Mouse (Mus musculus) hindbrain, embryonic 10.5 days (tissue): ENCODE data around the gene Krtdap. TPM values are rescaled to one million over a fixed set of nuclear protein-coding genes. Genes with fewer than 3 reads are reported as not detected.

Source experiments
- DNase-seq: peaks from one replicate; pipeline ENCODE4 v3.0.0-alpha.2; 2017; ENCODE audit warnings: low spot score
- H3K27ac ChIP-seq: fragments of 300-500 bp; sonication (generic); 2 replicates; pipeline ENCODE4 v1.5.1; 2016; ENCODE audit warnings: mild to moderate bottlenecking, moderate library complexity
- H3K27me3 ChIP-seq: fragments of 300-500 bp; sonication (generic); 2 replicates; pipeline ENCODE4 v1.6.1; 2016; ENCODE audit warnings: mild to moderate bottlenecking; ENCODE audit not compliant: poor library complexity, insufficient read depth, severe bottlenecking
- H3K36me3 ChIP-seq: fragments of 300-500 bp; sonication (generic); 2 replicates; pipeline ENCODE4 v1.6.1; 2016; ENCODE audit warnings: mild to moderate bottlenecking, moderate library complexity
- H3K4me1 ChIP-seq: fragments of 300-500 bp; sonication (generic); replicated peaks from 2 replicates; pipeline ENCODE4 v1.6.1; 2016; ENCODE audit warnings: mild to moderate bottlenecking
- H3K4me3 ChIP-seq: fragments of 300-500 bp; sonication (generic); 2 replicates; pipeline ENCODE4 v1.5.1; 2016; ENCODE audit warnings: mild to moderate bottlenecking, moderate library complexity
- H3K9me3 ChIP-seq: fragments of 300-500 bp; sonication (generic); 2 replicates; pipeline ENCODE4 v1.6.1; 2016; ENCODE audit warnings: mild to moderate bottlenecking, moderate library complexity
- WGBS: fragments of 180-500 bp; shearing (Covaris S2); methylation state at CpG from one replicate; pipeline ENCODE4 v1.1.7; 2016; 5-methylcytosine and 5-hydroxymethylcytosine counted together
- polyA plus RNA-seq: library from polyadenylated mRNA; unstranded; fragments of >200 nt; fragmentation: Nextera tagmentation; extraction: Ambion mirVana; gene quantifications from 2 replicates; pipeline ENCODE4 v1.2.1, GENCODE M21; 2016

The Krtdap gene
- polyA plus RNA-seq, 1 experiment from 2014 or later: not detected

DNA sequence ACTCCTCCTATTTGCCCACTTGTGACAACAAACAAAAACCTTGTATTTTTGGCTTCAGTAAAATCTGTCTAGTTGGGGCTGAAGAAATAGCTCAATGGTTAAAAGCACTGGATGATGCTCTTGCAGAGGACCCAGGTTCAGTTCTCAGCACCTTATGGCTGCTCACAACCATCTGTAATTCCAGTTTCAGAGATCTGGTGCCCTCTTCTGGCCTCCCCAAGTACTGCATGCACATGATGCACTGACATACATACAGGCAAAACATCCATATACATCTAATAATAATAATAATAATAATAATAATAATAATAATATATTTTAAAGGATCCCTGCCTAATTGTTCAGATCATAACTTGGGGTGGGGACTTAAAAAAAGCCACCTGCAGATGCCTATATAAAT is 13.0 kb downstream of the Krtdap start:
- Histone ChIP-seq H3K36me3 (no peaks in the 10 kb centered on the region), H3K9me3 (peaks cover 16% of the 10 kb centered on the region; the same call in 1 of the 2 replicates), H3K27me3 (no peaks in the 10 kb centered on the region), H3K27ac (no peak overlapping the region), H3K4me3 (no peak overlapping the region), H3K4me1 (no peaks in the 10 kb centered on the region)
- DNase-seq: no peak

GRCm38 (mm10) chr7:30803256-30803655 is 15.6 kb downstream of the Krtdap start:
- no peaks in the 10 kb centered on the region for H3K36me3 ChIP-seq
- no peak overlapping the region for H3K4me3 ChIP-seq
- H3K27me3 ChIP-seq: no peaks in the 10 kb centered on the region
- H3K9me3 ChIP-seq: peaks cover 16% of the 10 kb centered on the region; the same call in 1 of the 2 replicates
- 92% methylated on average over 3 of the region's 3 CpGs for WGBS
- no peak for DNase-seq
- no peak overlapping the region for H3K27ac ChIP-seq
- H3K4me1 ChIP-seq: no peaks in the 10 kb centered on the region

GRCm38 (mm10) chr7:30804026-30804715 is 16.5 kb downstream of the Krtdap start:
- no peak for DNase-seq
- H3K4me1 ChIP-seq: no peaks in the 10 kb centered on the region
- H3K27me3 ChIP-seq: no peaks in the 10 kb centered on the region
- no peak overlapping the region for H3K4me3 ChIP-seq
- H3K36me3 ChIP-seq: no peaks in the 10 kb centered on the region
- peaks cover 12% of the 10 kb centered on the region; the same call in 1 of the 2 replicates for H3K9me3 ChIP-seq
- 83% methylated on average over 9 of the region's 9 CpGs for WGBS
- no peak overlapping the region for H3K27ac ChIP-seq

DNA sequence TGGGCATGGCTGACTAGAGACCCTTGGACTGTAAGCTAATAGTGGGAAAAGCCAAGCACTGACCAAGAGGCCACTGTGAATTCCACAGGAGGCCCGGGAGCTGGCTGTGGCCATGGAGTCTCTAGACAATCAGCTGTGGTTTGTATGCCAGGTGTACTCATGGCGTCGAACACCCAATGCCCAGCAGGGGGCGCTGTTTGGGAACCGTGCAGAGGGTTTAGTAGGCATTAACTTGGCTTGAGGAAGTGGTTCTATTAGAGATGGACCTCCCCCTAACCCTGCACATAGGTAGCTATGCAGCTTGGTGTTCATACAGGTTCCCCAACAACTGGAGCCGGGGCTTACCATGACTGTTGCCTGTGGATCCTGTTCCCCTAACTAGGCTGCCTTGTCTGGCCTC is 18.2 kb downstream of the Krtdap start:
- 49% methylated on average over 6 of the region's 6 CpGs for WGBS
- Histone ChIP-seq H3K4me3 (no peak overlapping the region), H3K36me3 (no peaks in the 10 kb centered on the region), H3K4me1 (no peaks in the 10 kb centered on the region), H3K27ac (no peak overlapping the region), H3K27me3 (no peaks in the 10 kb centered on the region), H3K9me3 (no peaks in the 10 kb centered on the region)
- DNase-seq: no peak

- 48% methylated on average over 6 of the region's 6 CpGs for WGBS
- DNase-seq: no peak
Measured at GRCm38 (mm10) chr7:30810319-30810718, 22.6 kb downstream of the Krtdap start.

GRCm38 (mm10) chr7:30811757-30812290 is 24.1 kb downstream of the Krtdap start:
- Histone ChIP-seq H3K9me3 (0 out of 2 replicates have a peak, but pooled peaks cover 2% of the 10 kb centered on the region), H3K4me1 (0 out of 2 replicates have a peak, but pooled peaks cover 6% of the 10 kb centered on the region), H3K4me3 (no peak overlapping the region), H3K27me3 (no peaks in the 10 kb centered on the region), H3K27ac (no peak overlapping the region), H3K36me3 (no peaks in the 10 kb centered on the region)
- 67% methylated on average over 9 of the region's 9 CpGs for WGBS
- no peak for DNase-seq

More at GRCm38 (mm10) chr7:30810319-30810718, 22.6 kb downstream of the Krtdap start:
- no peak overlapping the region for H3K4me3 ChIP-seq
- 0 out of 2 replicates have a peak, but pooled peaks cover 6% of the 10 kb centered on the region for H3K4me1 ChIP-seq
- H3K36me3 ChIP-seq: no peaks in the 10 kb centered on the region
- H3K9me3 ChIP-seq: 0 out of 2 replicates have a peak, but pooled peaks cover 2% of the 10 kb centered on the region
- no peak overlapping the region for H3K27ac ChIP-seq
- H3K27me3 ChIP-seq: no peaks in the 10 kb centered on the region

GRCm38 (mm10) chr7:30812291-30812807 is 24.7 kb downstream of the Krtdap start:
- 72% methylated on average over 6 of the region's 6 CpGs for WGBS
- Histone ChIP-seq H3K9me3 (0 out of 2 replicates have a peak, but pooled peaks cover 2% of the 10 kb centered on the region), H3K36me3 (no peaks in the 10 kb centered on the region), H3K4me3 (no peak overlapping the region), H3K4me1 (0 out of 2 replicates have a peak, but pooled peaks cover 6% of the 10 kb centered on the region), H3K27me3 (no peaks in the 10 kb centered on the region), H3K27ac (no peak overlapping the region)
- no peak for DNase-seq

DNA sequence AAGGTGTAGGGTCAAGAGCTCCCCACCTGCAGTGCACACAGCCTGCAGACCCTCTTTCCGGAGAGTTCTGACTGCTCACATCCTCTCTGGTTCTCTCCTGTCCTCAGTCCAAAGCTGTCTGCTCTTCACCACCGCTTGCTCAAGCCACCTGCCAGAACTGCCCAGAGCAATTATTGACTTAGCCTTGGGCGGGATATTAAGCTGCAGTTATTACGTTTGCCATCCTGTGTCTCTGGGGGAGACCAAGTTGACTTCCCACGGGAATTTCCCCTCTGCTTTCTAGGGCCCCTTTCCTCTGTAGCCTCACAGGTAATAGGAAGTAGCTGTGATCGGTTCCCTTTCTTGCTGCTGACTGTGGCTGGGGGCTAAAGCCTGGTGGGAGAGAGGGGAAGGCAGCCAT is 32.4 kb downstream of the Krtdap start:
- 73% methylated on average over 6 of the region's 6 CpGs for WGBS
- Histone ChIP-seq H3K27ac (no peak overlapping the region), H3K4me1 (no peaks in the 10 kb centered on the region), H3K4me3 (no peak overlapping the region), H3K9me3 (no peaks in the 10 kb centered on the region), H3K36me3 (no peaks in the 10 kb centered on the region), H3K27me3 (no peaks in the 10 kb centered on the region)
- DNase-seq: no peak

DNA sequence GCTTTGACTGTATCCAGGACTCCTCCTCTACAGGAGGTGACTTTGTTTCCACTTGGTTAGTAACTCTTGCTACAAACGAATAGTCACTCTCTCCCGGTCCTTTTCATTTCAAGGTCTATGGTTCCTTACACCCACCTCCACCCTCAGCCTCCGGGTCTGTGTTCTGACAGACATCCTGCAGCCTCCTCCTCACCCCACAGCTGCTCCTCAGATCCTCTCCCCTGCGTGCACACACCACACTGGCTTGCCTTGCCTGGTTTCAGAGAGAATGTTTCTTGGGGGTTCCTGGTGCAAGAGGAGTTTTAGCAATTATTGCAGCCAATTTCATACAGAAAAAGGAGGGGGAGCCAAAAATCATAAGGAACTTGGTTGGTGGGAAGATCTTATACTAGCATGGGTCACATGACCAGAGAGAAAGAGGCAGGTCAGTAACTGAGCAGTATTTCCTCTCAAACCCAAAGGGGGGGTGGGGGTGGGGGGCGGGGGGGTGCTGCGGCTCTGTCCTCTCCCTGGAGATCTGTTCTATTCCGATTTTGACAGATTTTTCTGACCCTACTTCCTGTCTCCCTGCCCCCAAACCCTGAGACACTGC is 33.3 kb downstream of the Krtdap start:
- H3K4me3 ChIP-seq: no peak overlapping the region
- no peak overlapping the region for H3K27ac ChIP-seq
- 74% methylated on average over 7 of the region's 7 CpGs for WGBS
- H3K4me1 ChIP-seq: no peaks in the 10 kb centered on the region
- H3K9me3 ChIP-seq: no peaks in the 10 kb centered on the region
- H3K36me3 ChIP-seq: no peaks in the 10 kb centered on the region
- no peaks in the 10 kb centered on the region for H3K27me3 ChIP-seq
- no peak for DNase-seq

- WGBS: 80% methylated on average over 5 of the region's 5 CpGs
- Histone ChIP-seq H3K27ac (no peak overlapping the region), H3K9me3 (no peaks in the 10 kb centered on the region), H3K4me3 (no peak overlapping the region), H3K4me1 (no peaks in the 10 kb centered on the region), H3K27me3 (no peaks in the 10 kb centered on the region), H3K36me3 (no peaks in the 10 kb centered on the region)
- DNase-seq: no peak
Measured at GRCm38 (mm10) chr7:30821532-30821931, 33.8 kb downstream of the Krtdap start.

GRCm38 (mm10) chr7:30823675-30824074 is 36.0 kb downstream of the Krtdap start, which contains the start of gene Ffar2:
Ffar2 (minus strand) TSS chr7:30823775.
- no peaks in the 10 kb centered on the region for H3K9me3 ChIP-seq
- no peaks in the 10 kb centered on the region for H3K27me3 ChIP-seq
- no peak for DNase-seq
- WGBS: 91% methylated on average over 18 of the region's 18 CpGs
- H3K27ac ChIP-seq: no peak within 1 kb of the TSS
- no peaks in the 10 kb centered on the region for H3K4me1 ChIP-seq
- no peaks in the 10 kb centered on the region for H3K36me3 ChIP-seq
- H3K4me3 ChIP-seq: no peak within 1 kb of the TSS

GRCm38 (mm10) chr7:30824306-30824705 is 36.6 kb downstream of the Krtdap start:
- 91% methylated on average over 3 of the region's 3 CpGs for WGBS
- no peak overlapping the region for H3K27ac ChIP-seq

DNA sequence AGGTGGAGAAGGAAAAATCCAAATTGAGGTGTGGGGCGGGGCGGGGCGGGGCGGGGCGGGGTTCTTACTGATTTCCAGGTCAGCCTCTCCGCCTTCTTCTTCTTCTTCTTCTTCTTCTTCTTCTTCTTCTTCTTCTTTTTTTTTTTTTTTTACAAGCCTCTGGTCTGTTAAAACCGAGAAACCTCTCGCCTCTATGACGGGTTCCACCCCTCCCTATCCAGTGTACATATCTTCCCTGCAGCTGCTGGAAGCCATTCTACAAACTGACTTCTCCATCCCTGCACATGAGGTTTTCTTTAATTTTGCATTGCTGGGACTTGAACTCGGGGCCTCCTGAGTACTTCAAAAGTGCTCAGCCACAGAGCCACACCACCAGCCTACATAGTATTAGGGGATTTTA is 39.0 kb downstream of the Krtdap start:
- WGBS: 89% methylated on average over 10 of the region's 10 CpGs
- H3K9me3 ChIP-seq: no peaks in the 10 kb centered on the region
- no peak for DNase-seq

More at GRCm38 (mm10) chr7:30824306-30824705, 36.6 kb downstream of the Krtdap start:
- Histone ChIP-seq H3K36me3 (no peaks in the 10 kb centered on the region), H3K9me3 (no peaks in the 10 kb centered on the region), H3K4me3 (no peak overlapping the region), H3K4me1 (no peaks in the 10 kb centered on the region), H3K27me3 (no peaks in the 10 kb centered on the region)
- no peak for DNase-seq

More for the DNA sequence above, 39.0 kb downstream of the Krtdap start:
- Histone ChIP-seq H3K27ac (no peak overlapping the region), H3K4me1 (no peaks in the 10 kb centered on the region), H3K4me3 (no peak overlapping the region), H3K27me3 (no peaks in the 10 kb centered on the region), H3K36me3 (no peaks in the 10 kb centered on the region)
